Mouse (Mus musculus): ENCODE measurements around the gene Lrp4. TPM values are rescaled to one million over a fixed set of nuclear protein-coding genes. Genes with fewer than 3 reads are reported as not detected.
A peak's percentile ranks its signal among the peaks of the same experiment; 100 is the strongest.

The Lrp4 gene
- polyA plus RNA-seq, 1 experiment from 2014 or later, result 8.2 TPM

GRCm38 (mm10) chr2:91454434-91454833 lies 2.9 kb upstream of the Lrp4 start:
- no peak overlapping the region for H3K27ac ChIP-seq
- peaks cover 12% of the 10 kb centered on the region; the same call in 1 of the 2 replicates for H3K4me1 ChIP-seq
- no peak overlapping the region for H3K4me3 ChIP-seq
- H3K4me2 ChIP-seq (replicated peaks), result no peak overlapping the region
- H3K36me3 ChIP-seq, result no peaks in the 10 kb centered on the region
- no peak overlapping the region for H3K9ac ChIP-seq
- H3K9me3 ChIP-seq, result no peaks in the 10 kb centered on the region
- no peaks in the 10 kb centered on the region for H3K27me3 ChIP-seq
- 90% methylated on average over 3 of the region's 3 CpGs for WGBS
- ATAC-seq (ENCODE audit: insufficient number of reproducible peaks, insufficient read depth, low FRiP score, low TSS enrichment), result no peak

GRCm38 (mm10) chr2:91455826-91456225 lies 1.5 kb upstream of the Lrp4 start:
- Histone ChIP-seq H3K27me3 (no peaks in the 10 kb centered on the region), H3K27ac (no peak overlapping the region), H3K4me2 (replicated peaks) (no peak overlapping the region), H3K4me1 (peaks cover 17% of the 10 kb centered on the region), H3K4me3 (no peak overlapping the region), H3K9ac (no peak overlapping the region), H3K36me3 (no peaks in the 10 kb centered on the region), H3K9me3 (0 out of 2 replicates have a peak, but pooled peaks cover 3% of the 10 kb centered on the region)
- no peak for ATAC-seq (ENCODE audit: insufficient number of reproducible peaks, insufficient read depth, low FRiP score, low TSS enrichment)
- WGBS, result 3% methylated on average over 4 of the region's 4 CpGs

GRCm38 (mm10) chr2:91456491-91457100 lies 715 bp upstream of the Lrp4 start:
- ATAC-seq (ENCODE audit: insufficient number of reproducible peaks, insufficient read depth, low FRiP score, low TSS enrichment), result no peak
- Histone ChIP-seq H3K4me3 (peak overlapping the region; percentile 73), H3K4me1 (peaks cover 24% of the 10 kb centered on the region)

DNA sequence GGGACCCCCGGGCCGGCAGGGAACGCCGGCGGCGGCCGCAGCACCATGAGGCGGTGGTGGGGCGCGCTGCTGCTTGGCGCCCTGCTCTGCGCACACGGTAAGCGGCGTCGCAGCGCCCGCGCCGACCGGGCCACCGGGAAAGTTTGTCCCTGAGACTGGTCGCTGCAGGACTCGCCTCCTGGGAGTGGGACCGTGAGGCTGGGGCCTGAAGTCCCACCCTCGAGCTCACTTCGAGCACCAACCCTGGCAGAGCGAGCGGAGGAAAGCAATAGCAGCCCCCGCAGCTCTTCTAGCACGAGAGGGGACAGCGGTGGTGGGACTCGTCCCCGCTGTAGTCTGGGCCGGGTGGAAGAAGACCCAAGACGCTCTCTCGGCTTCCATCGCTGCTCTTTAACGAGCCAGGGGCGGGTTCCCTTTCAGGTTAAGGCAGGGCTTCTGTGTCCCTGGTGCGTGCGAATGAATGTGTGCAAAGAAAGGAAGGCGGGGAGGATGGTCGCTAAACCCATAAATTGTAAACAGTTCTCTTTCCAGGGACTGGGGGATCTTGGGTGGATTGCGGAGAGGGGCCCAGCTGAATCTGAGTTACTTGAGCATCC lies 443 bp downstream of the Lrp4 start:
- under 1% methylated on average over 45 of the region's 45 CpGs for WGBS
- Histone ChIP-seq H3K4me2 (replicated peaks) (peak overlapping the region; percentile 68), H3K27me3 (no peaks in the 10 kb centered on the region), H3K4me1 (peaks cover 32% of the 10 kb centered on the region), H3K4me3 (peak overlapping the region; percentile 73), H3K9ac (peak overlapping the region; percentile 76), H3K27ac (peak overlapping the region; percentile 95), H3K9me3 (0 out of 2 replicates have a peak, but pooled peaks cover 3% of the 10 kb centered on the region), H3K36me3 (no peaks in the 10 kb centered on the region)
- peak; percentile 52 for ATAC-seq (ENCODE audit: insufficient number of reproducible peaks, insufficient read depth, low FRiP score, low TSS enrichment)

More at GRCm38 (mm10) chr2:91456491-91457100, 715 bp upstream of the Lrp4 start:
- H3K36me3 ChIP-seq, result no peaks in the 10 kb centered on the region
- H3K4me2 ChIP-seq (replicated peaks), result peak overlapping the region; percentile 68
- WGBS, result 45% methylated on average over 9 of the region's 9 CpGs
- 0 out of 2 replicates have a peak, but pooled peaks cover 3% of the 10 kb centered on the region for H3K9me3 ChIP-seq
- peak overlapping the region; percentile 95 for H3K27ac ChIP-seq
- H3K9ac ChIP-seq, result 0 out of 2 replicates have a peak overlapping the region, but pooled peaks have one; percentile 76
- H3K27me3 ChIP-seq, result no peaks in the 10 kb centered on the region

DNA sequence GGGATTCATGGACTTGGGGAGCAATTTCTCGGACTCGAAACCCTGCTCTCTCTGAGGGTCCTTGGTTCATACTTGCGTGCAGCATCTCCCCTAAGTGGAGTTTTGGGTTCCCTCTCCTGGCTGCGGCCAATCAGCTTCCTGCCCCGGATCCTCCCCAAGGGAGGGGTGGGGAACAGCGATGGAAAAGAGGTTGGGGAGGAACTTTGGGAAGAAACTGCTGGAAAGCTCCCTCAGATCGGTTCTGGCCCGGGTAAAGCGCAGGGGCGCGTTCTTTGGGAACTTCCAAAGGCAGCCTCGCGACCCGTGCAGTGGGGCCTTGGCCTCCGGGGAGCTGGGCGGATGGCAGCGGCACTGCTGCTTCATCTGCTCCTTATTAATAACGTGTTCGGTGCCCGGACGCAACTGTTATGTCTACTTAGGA lies 951 bp downstream of the Lrp4 start:
- Histone ChIP-seq H3K27ac (peak overlapping the region; percentile 95), H3K9me3 (0 out of 2 replicates have a peak, but pooled peaks cover 3% of the 10 kb centered on the region), H3K27me3 (no peaks in the 10 kb centered on the region), H3K4me3 (peak overlapping the region; percentile 73), H3K9ac (peak overlapping the region; percentile 76), H3K4me2 (replicated peaks) (peak overlapping the region; percentile 68), H3K4me1 (peaks cover 37% of the 10 kb centered on the region), H3K36me3 (no peaks in the 10 kb centered on the region)
- peak; percentile 73; the same call in 1 of the 2 replicates for ATAC-seq (ENCODE audit: insufficient number of reproducible peaks, insufficient read depth, low FRiP score, low TSS enrichment)
- 1% methylated on average over 21 of the region's 21 CpGs for WGBS

- H3K9me3 ChIP-seq, result 0 out of 2 replicates have a peak, but pooled peaks cover 3% of the 10 kb centered on the region
- H3K27me3 ChIP-seq, result no peaks in the 10 kb centered on the region
- peak overlapping the region; percentile 68 for H3K4me2 ChIP-seq (replicated peaks)
- no peaks in the 10 kb centered on the region for H3K36me3 ChIP-seq
- WGBS, result under 1% methylated on average over 32 of the region's 32 CpGs
- H3K4me1 ChIP-seq, result peaks cover 37% of the 10 kb centered on the region
- peak overlapping the region; percentile 95 for H3K27ac ChIP-seq
- H3K4me3 ChIP-seq, result peak overlapping the region; percentile 73
- H3K9ac ChIP-seq, result peak overlapping the region; percentile 76
- ATAC-seq (ENCODE audit: insufficient number of reproducible peaks, insufficient read depth, low FRiP score, low TSS enrichment), result no peak
Measured at GRCm38 (mm10) chr2:91458673-91459391, 1.5 kb downstream of the Lrp4 start.

- H3K4me1 ChIP-seq, result peaks cover 37% of the 10 kb centered on the region
- 94% methylated on average over 6 of the region's 6 CpGs for WGBS
- no peak overlapping the region for H3K4me3 ChIP-seq
- H3K9ac ChIP-seq, result no peak overlapping the region
- no peak for ATAC-seq (ENCODE audit: insufficient number of reproducible peaks, insufficient read depth, low FRiP score, low TSS enrichment)
- peak overlapping the region; percentile 68 for H3K4me2 ChIP-seq (replicated peaks)
- H3K9me3 ChIP-seq, result 0 out of 2 replicates have a peak, but pooled peaks cover 3% of the 10 kb centered on the region
- no peaks in the 10 kb centered on the region for H3K36me3 ChIP-seq
- no peak overlapping the region for H3K27ac ChIP-seq
- H3K27me3 ChIP-seq, result no peaks in the 10 kb centered on the region
Measured at GRCm38 (mm10) chr2:91460076-91460475, 2.8 kb downstream of the Lrp4 start.

DNA sequence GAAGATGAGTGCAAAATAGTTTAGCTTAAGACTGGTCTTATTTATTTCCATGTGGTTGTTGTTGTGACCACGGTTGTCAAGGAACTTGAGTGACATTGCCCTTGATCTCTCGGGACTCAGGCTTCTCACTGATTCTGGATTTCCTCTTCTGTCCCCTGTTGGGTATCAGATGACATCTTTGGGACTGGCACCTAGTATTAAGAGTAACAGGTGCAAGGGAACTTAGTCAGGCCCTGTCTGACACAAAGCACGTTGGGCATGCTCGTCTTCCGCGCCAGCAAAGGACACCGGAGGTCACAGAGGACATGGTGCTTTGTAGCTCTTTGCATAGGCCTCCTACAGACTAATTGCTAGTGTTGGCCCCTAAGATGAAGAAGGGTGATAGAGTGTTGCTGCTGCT lies 3.5 kb downstream of the Lrp4 start:
- no peak for ATAC-seq (ENCODE audit: insufficient number of reproducible peaks, insufficient read depth, low FRiP score, low TSS enrichment)
- Histone ChIP-seq H3K4me1 (peaks cover 37% of the 10 kb centered on the region), H3K9me3 (0 out of 2 replicates have a peak, but pooled peaks cover 3% of the 10 kb centered on the region), H3K27me3 (no peaks in the 10 kb centered on the region), H3K4me2 (replicated peaks) (no peak overlapping the region), H3K36me3 (no peaks in the 10 kb centered on the region), H3K4me3 (no peak overlapping the region), H3K9ac (0 out of 2 replicates have a peak overlapping the region, but pooled peaks have one; percentile 7), H3K27ac (no peak overlapping the region)
- WGBS, result 60% methylated on average over 7 of the region's 7 CpGs

GRCm38 (mm10) chr2:91461341-91461740 lies 4.0 kb downstream of the Lrp4 start:
- 31% methylated on average over 3 of the region's 3 CpGs for WGBS

GRCm38 (mm10) chr2:91462196-91462595 lies 4.9 kb downstream of the Lrp4 start:
- no peak for ATAC-seq (ENCODE audit: insufficient number of reproducible peaks, insufficient read depth, low FRiP score, low TSS enrichment)
- Histone ChIP-seq H3K4me2 (replicated peaks) (peak overlapping the region; percentile 41), H3K27me3 (no peaks in the 10 kb centered on the region), H3K4me1 (peaks cover 29% of the 10 kb centered on the region), H3K4me3 (no peak overlapping the region), H3K36me3 (no peaks in the 10 kb centered on the region), H3K9me3 (0 out of 2 replicates have a peak, but pooled peaks cover 3% of the 10 kb centered on the region), H3K27ac (no peak overlapping the region; the same call in 1 of the 2 replicates), H3K9ac (no peak overlapping the region)
- 4% methylated on average over 2 of the region's 2 CpGs for WGBS

More at GRCm38 (mm10) chr2:91461341-91461740, 4.0 kb downstream of the Lrp4 start:
- H3K4me1 ChIP-seq, result peaks cover 36% of the 10 kb centered on the region
- peak overlapping the region; percentile 41; the same call in 1 of the 2 replicates for H3K4me2 ChIP-seq (replicated peaks)
- no peak overlapping the region for H3K4me3 ChIP-seq
- ATAC-seq (ENCODE audit: insufficient number of reproducible peaks, insufficient read depth, low FRiP score, low TSS enrichment), result no peak
- H3K36me3 ChIP-seq, result no peaks in the 10 kb centered on the region
- peak overlapping the region; percentile 37; the same call in 1 of the 2 replicates for H3K27ac ChIP-seq
- no peaks in the 10 kb centered on the region for H3K27me3 ChIP-seq
- 0 out of 2 replicates have a peak, but pooled peaks cover 3% of the 10 kb centered on the region for H3K9me3 ChIP-seq
- 0 out of 2 replicates have a peak overlapping the region, but pooled peaks have one; percentile 7 for H3K9ac ChIP-seq

DNA sequence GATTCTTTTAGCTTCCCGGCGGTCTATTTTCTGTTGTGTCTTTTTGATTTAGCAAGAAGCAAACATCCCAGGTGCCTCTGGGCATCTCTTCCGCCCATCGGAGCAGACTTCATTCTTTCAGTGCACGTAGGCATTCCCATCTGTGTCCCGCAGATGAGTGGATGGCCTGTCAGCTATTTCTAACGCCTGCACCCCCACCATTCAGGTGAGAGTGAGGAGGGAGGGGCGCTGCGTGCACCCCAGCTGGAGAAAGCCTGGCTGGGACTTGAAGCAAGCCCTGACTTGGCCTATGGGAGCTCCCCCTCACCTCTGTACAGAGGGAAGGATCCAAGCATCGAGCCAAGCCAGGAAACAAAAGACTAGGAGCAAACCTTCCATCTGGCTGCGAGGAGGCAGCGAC lies 5.4 kb downstream of the Lrp4 start:
- ATAC-seq (ENCODE audit: insufficient number of reproducible peaks, insufficient read depth, low FRiP score, low TSS enrichment), result no peak
- H3K9ac ChIP-seq, result peak overlapping the region; percentile 27; the same call in 1 of the 2 replicates
- H3K4me2 ChIP-seq (replicated peaks), result peak overlapping the region; percentile 41
- peaks cover 33% of the 10 kb centered on the region for H3K4me1 ChIP-seq
- H3K27ac ChIP-seq, result peak overlapping the region; percentile 46; the same call in 1 of the 2 replicates
- 0 out of 2 replicates have a peak, but pooled peaks cover 3% of the 10 kb centered on the region for H3K9me3 ChIP-seq
- WGBS, result 8% methylated on average over 12 of the region's 12 CpGs
- no peak overlapping the region for H3K4me3 ChIP-seq
- no peaks in the 10 kb centered on the region for H3K36me3 ChIP-seq
- H3K27me3 ChIP-seq, result no peaks in the 10 kb centered on the region
